Mouse (Mus musculus) CH12.LX (cell line): ENCODE results near the gene Syde1. TPM values are rescaled to one million over a fixed set of nuclear protein-coding genes. Genes with fewer than 3 reads are reported as not detected.

Experiments
- DNase-seq: peaks from one replicate; pipeline ENCODE4 v3.0.0-alpha.2; 2013; ENCODE audit errors: extremely low read depth
- H3K27ac ChIP-seq: 2 replicates; pipeline ENCODE4 v1.5.1; 2012; ENCODE audit warnings: low read depth, mild to moderate bottlenecking, control low read depth, moderate library complexity; ENCODE audit not compliant: insufficient read depth
- H3K27me3 ChIP-seq: replicated peaks from 2 replicates; pipeline ENCODE3; 2012; ENCODE audit warnings: inconsistent platforms
- H3K36me3 ChIP-seq, 2 experiments: replicated peaks in 1 of 2; 2 replicates each; pipeline versions ENCODE3 to v1.6.1; 2012; ENCODE audit warnings: inconsistent platforms in 1 of 2, low read length in 1 of 2, mild to moderate bottlenecking in 1 of 2, mixed read lengths in 1 of 2, moderate library complexity in 1 of 2; ENCODE audit not compliant: control insufficient read depth in 1 of 2, insufficient read depth in 1 of 2
- H3K4me1 ChIP-seq, 2 experiments: 2 replicates each; pipeline ENCODE4 v1.6.1; 2012; ENCODE audit warnings: inconsistent platforms in 1 of 2, moderate library complexity in 1 of 2; ENCODE audit not compliant: insufficient read depth in 2 of 2, control insufficient read depth in 1 of 2
- H3K4me2 ChIP-seq: 2 replicates; pipeline ENCODE4 v1.6.1; 2012; ENCODE audit warnings: low read depth, mild to moderate bottlenecking, control low read depth; ENCODE audit not compliant: poor library complexity, insufficient read depth, severe bottlenecking
- H3K4me3 ChIP-seq, 3 experiments: fragments of 150-350 bp in 1 of 3; sonication (generic) in 1 of 3; replicated peaks in 1 of 3; 2 replicates each; pipeline versions ENCODE3 to v1.5.1; 2011 to 2012; ENCODE audit warnings: low read depth in 2 of 3, low read length in 2 of 3, mild to moderate bottlenecking in 2 of 3, moderate library complexity in 2 of 3, control low read depth in 1 of 3, improper control_type of control experiment in 1 of 3, inconsistent platforms in 1 of 3, mixed read lengths in 1 of 3; ENCODE audit not compliant: poor library complexity in 1 of 3
- H3K79me2 ChIP-seq: replicated peaks from 2 replicates; pipeline ENCODE4 v1.6.1; 2012; ENCODE audit warnings: mild to moderate bottlenecking, moderate library complexity; ENCODE audit not compliant: control insufficient read depth, poor library complexity, insufficient read depth, severe bottlenecking; ENCODE audit errors: extremely low read depth
- H3K9ac ChIP-seq: 2 replicates; pipeline ENCODE4 v1.6.1; 2012; ENCODE audit warnings: low read depth, mild to moderate bottlenecking, control low read depth, moderate library complexity; ENCODE audit not compliant: insufficient read depth
- H3K9me3 ChIP-seq: replicated peaks from 2 replicates; pipeline ENCODE3; 2012; ENCODE audit warnings: low read length, inconsistent platforms, mixed read lengths
- BHLHE40 ChIP-seq: IDR thresholded peaks from 2 replicates; pipeline ENCODE4 v1.6.1; 2011; ENCODE audit warnings: mild to moderate bottlenecking, low read depth, low read length, improper control_type of control experiment
- CHD1 ChIP-seq: IDR thresholded peaks from 2 replicates; pipeline ENCODE4 v1.6.1; 2012; ENCODE audit warnings: low read depth, low read length, improper control_type of control experiment, inconsistent platforms
- E2F4 ChIP-seq: IDR thresholded peaks from 2 replicates; pipeline ENCODE4 v1.6.1; 2011; ENCODE audit warnings: low read depth, low read length, improper control_type of control experiment; ENCODE audit not compliant: insufficient replicate concordance
- EP300 ChIP-seq: IDR thresholded peaks from 2 replicates; pipeline ENCODE4 v1.6.1; 2011; ENCODE audit warnings: low read length, improper control_type of control experiment
- ETS1 ChIP-seq: conservative IDR thresholded peaks from 2 replicates; pipeline ENCODE4 v1.6.1; 2012; ENCODE audit warnings: low read depth, mild to moderate bottlenecking, inconsistent platforms, low read length, improper control_type of control experiment, moderate library complexity
- GABPA ChIP-seq: IDR thresholded peaks from 2 replicates; pipeline ENCODE4 v1.6.1; 2012; ENCODE audit warnings: low read depth, low read length, improper control_type of control experiment, inconsistent platforms; ENCODE audit not compliant: insufficient replicate concordance
- IRF4 ChIP-seq: IDR thresholded peaks from 2 replicates; pipeline ENCODE4 v1.6.1; 2014; ENCODE audit warnings: low read depth, mild to moderate bottlenecking, inconsistent platforms, low read length, improper control_type of control experiment
- JUN ChIP-seq: IDR thresholded peaks from 2 replicates; pipeline ENCODE4 v1.6.1; 2011; ENCODE audit warnings: low read depth, mild to moderate bottlenecking, low read length, improper control_type of control experiment, moderate library complexity; ENCODE audit not compliant: insufficient read depth
- KAT2A ChIP-seq: IDR thresholded peaks from 2 replicates; pipeline ENCODE4 v1.6.1; 2012; ENCODE audit warnings: low read length, improper control_type of control experiment, inconsistent platforms; ENCODE audit not compliant: insufficient replicate concordance
- MYC ChIP-seq: IDR thresholded peaks from 2 replicates; pipeline ENCODE4 v1.6.1; 2011; ENCODE audit warnings: low read depth, mild to moderate bottlenecking, improper control_type of control experiment, low read length
- POLR2AphosphoS2 ChIP-seq: IDR thresholded peaks from 2 replicates; pipeline ENCODE4 v1.6.1; 2011; ENCODE audit warnings: low read depth, low read length, improper control_type of control experiment
- RCOR1 ChIP-seq: conservative IDR thresholded peaks from 2 replicates; pipeline ENCODE4 v1.6.1; 2012; ENCODE audit warnings: low read depth, mild to moderate bottlenecking, inconsistent platforms, low read length, improper control_type of control experiment
- SIN3A ChIP-seq: IDR thresholded peaks from 2 replicates; pipeline ENCODE4 v1.6.1; 2012; ENCODE audit warnings: low read length, improper control_type of control experiment, inconsistent platforms
- SMC3 ChIP-seq: IDR thresholded peaks from 2 replicates; pipeline ENCODE4 v1.6.1; 2011; ENCODE audit warnings: low read depth, low read length, improper control_type of control experiment
- TBP ChIP-seq: conservative IDR thresholded peaks from 2 replicates; pipeline ENCODE4 v1.6.1; 2011; ENCODE audit warnings: low read depth, low read length, improper control_type of control experiment
- ZC3H11A ChIP-seq: IDR thresholded peaks from 2 replicates; pipeline ENCODE4 v1.6.1; 2012; ENCODE audit warnings: low read depth, mild to moderate bottlenecking, inconsistent platforms, low read length, improper control_type of control experiment
- dilution Hi-C: fragments of 300-500 bp; cut with MboI; formaldehyde crosslinking; loops from 2 replicates; pipeline ENCODE4 v1.14.3; 2020; ENCODE audit warnings: low sequenced_read_pairs; ENCODE audit not compliant: extremely low pct_unique_long_range_greater_than_20kb, extremely low pct_ligation_motif_present
- in situ Hi-C: fragments of 300-500 bp; cut with MboI; formaldehyde crosslinking; loops from 3 replicates; pipeline ENCODE4 v1.14.3; 2019; ENCODE audit warnings: low sequenced_read_pairs, low pct_ligation_motif_present, low pct_unique_long_range_greater_than_20kb, mixed read lengths
- polyA plus RNA-seq: library from polyadenylated mRNA; unstranded; fragments of >175 nt; gene quantifications from 2 replicates; pipeline ENCODE4 v1.2.1, GENCODE M21; 2012; ENCODE audit warnings: low read depth; ENCODE audit not compliant: insufficient read length
- total RNA-seq, 2 experiments: library from RNA; depleted of rRNA; stranded (reverse); fragments of 300-350 nt in 1 of 2; fragments of >200 nt in 1 of 2; gene quantifications; 2 replicates each; pipeline ENCODE4 v1.2.3; 2012 to 2014

Gene Syde1
- total and polyA plus RNA-seq, 3 experiments: not detected

DNA sequence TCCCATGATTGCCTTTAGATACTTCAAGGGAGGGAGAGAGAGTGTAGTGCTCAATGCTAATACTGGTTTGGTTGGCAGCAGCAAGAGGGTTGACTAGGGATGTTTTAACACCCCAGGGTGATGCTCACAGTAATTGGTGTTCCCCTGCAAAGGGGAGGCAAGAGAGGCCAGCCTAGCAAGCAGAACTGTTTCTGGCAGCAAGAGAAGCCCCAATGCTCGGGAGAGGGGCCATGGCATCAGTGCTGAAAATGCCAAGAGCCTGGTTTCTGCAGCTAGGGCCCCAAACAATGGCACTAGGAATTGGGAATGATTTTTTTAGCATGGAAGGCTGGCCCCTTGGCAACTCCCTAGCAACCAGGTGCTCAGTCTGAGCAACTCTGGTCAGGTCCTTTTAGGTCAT, 6.8 kb downstream of the Syde1 start:
- in situ Hi-C loops: no loop called here
- H3K4me2 ChIP-seq: no peak overlapping the region

GRCm38 (mm10) chr10:78583939-78584338, 7.8 kb downstream of the Syde1 start:
- Histone ChIP-seq H3K27me3 (peaks cover 5% of the 10 kb centered on the region), H3K4me1 (no peaks in the 10 kb centered on the region), H3K4me2 (no peak overlapping the region), H3K9ac (no peak overlapping the region), H3K4me3 (no peak overlapping the region), H3K36me3 (peaks cover 25 to 60% of the 10 kb centered on the region in 2 experiments), H3K79me2 (no peaks in the 10 kb centered on the region), H3K9me3 (no peaks in the 10 kb centered on the region), H3K27ac (no peak overlapping the region)
- TF ChIP-seq ETS1: no peak
- no peak for TF ChIP-seq ZC3H11A
- no peak for TF ChIP-seq SIN3A
- no peak for TF ChIP-seq SMC3
- no peak for TF ChIP-seq KAT2A
- no peak for TF ChIP-seq CHD1
- DNase-seq: no peak
- in situ Hi-C loops: no loop called here
- dilution Hi-C loops: no loop called here

More for the DNA sequence above, 6.8 kb downstream of the Syde1 start:
- dilution Hi-C loops: no loop called here
- Histone ChIP-seq H3K4me3 (no peak overlapping the region), H3K9me3 (no peaks in the 10 kb centered on the region), H3K36me3 (peaks cover 19 to 49% of the 10 kb centered on the region in 2 experiments)
- DNase-seq: no peak
- TF ChIP-seq EP300 (no peak), MYC (no peak), KAT2A (no peak), GABPA (no peak), RCOR1 (no peak), TBP (no peak), BHLHE40 (no peak), POLR2AphosphoS2 (no peak), E2F4 (no peak), SIN3A (no peak), IRF4 (no peak), JUN (no peak)
- TF ChIP-seq, all 38 proteins: peak for 0
- Histone ChIP-seq H3K27me3 (peaks cover 5% of the 10 kb centered on the region), H3K4me1 (no peaks in the 10 kb centered on the region), H3K27ac (no peak overlapping the region), H3K9ac (no peak overlapping the region), H3K79me2 (no peaks in the 10 kb centered on the region)
